Mouse (Mus musculus) thymus, adult 18-20 months (tissue): ENCODE data around the gene St7l.

ENCODE experiments used
- DNase-seq, 2 experiments: peaks; one replicate each; pipeline ENCODE4 v3.0.0; 2022; ENCODE audit warnings: mixed read lengths in 2 of 2

Gene St7l

GRCm38 (mm10) chr3:104965070-104965855 lies 101.5 kb downstream of the St7l start:
- DNase-seq: no peak

- DNase-seq: no peak
These were observed 102.3 kb downstream of the St7l start for GRCm38 (mm10) chr3:104965991-104966554.

GRCm38 (mm10) chr3:104967548-104968300 lies 103.9 kb downstream of the St7l start:
- peak; percentile 49 to 52 for DNase-seq
